Mouse (Mus musculus) CH12.LX (cell line): Measurements from ENCODE around the gene Eogt.

Source experiments
- CHD2 ChIP-seq: IDR thresholded peaks from 2 replicates; pipeline ENCODE4 v1.6.1; 2011; ENCODE audit warnings: low read length, improper control_type of control experiment
- CTCF ChIP-seq, 2 experiments: IDR thresholded peaks in 1 of 2; conservative IDR thresholded peaks in 1 of 2; 2 replicates each; pipeline ENCODE4 v1.5.1; 2011 to 2012; ENCODE audit warnings: low read depth in 2 of 2, low read length in 2 of 2, improper control_type of control experiment in 1 of 2, inconsistent platforms in 1 of 2, mild to moderate bottlenecking in 1 of 2, moderate library complexity in 1 of 2
- E2F4 ChIP-seq: IDR thresholded peaks from 2 replicates; pipeline ENCODE4 v1.6.1; 2011; ENCODE audit warnings: low read depth, low read length, improper control_type of control experiment; ENCODE audit not compliant: insufficient replicate concordance
- ETS1 ChIP-seq: conservative IDR thresholded peaks from 2 replicates; pipeline ENCODE4 v1.6.1; 2012; ENCODE audit warnings: low read depth, mild to moderate bottlenecking, inconsistent platforms, low read length, improper control_type of control experiment, moderate library complexity
- MAX ChIP-seq: IDR thresholded peaks from 2 replicates; pipeline ENCODE4 v1.6.1; 2011; ENCODE audit warnings: low read length, improper control_type of control experiment
- MAZ ChIP-seq: IDR thresholded peaks from 2 replicates; pipeline ENCODE4 v1.6.1; 2012; ENCODE audit warnings: low read depth, mild to moderate bottlenecking, inconsistent platforms, low read length, improper control_type of control experiment, moderate library complexity
- MEF2A ChIP-seq: IDR thresholded peaks from 2 replicates; pipeline ENCODE4 v1.6.1; 2014; ENCODE audit warnings: low read depth, mild to moderate bottlenecking, inconsistent platforms, low read length, improper control_type of control experiment, borderline replicate concordance
- MYC ChIP-seq: IDR thresholded peaks from 2 replicates; pipeline ENCODE4 v1.6.1; 2011; ENCODE audit warnings: low read depth, mild to moderate bottlenecking, improper control_type of control experiment, low read length
- POLR2A ChIP-seq: IDR thresholded peaks from 2 replicates; pipeline ENCODE4 v1.6.1; 2011; ENCODE audit warnings: low read depth, mild to moderate bottlenecking, improper control_type of control experiment, low read length
- POLR2AphosphoS2 ChIP-seq: IDR thresholded peaks from 2 replicates; pipeline ENCODE4 v1.6.1; 2011; ENCODE audit warnings: low read depth, low read length, improper control_type of control experiment
- RCOR1 ChIP-seq: conservative IDR thresholded peaks from 2 replicates; pipeline ENCODE4 v1.6.1; 2012; ENCODE audit warnings: low read depth, mild to moderate bottlenecking, inconsistent platforms, low read length, improper control_type of control experiment
- SIN3A ChIP-seq: IDR thresholded peaks from 2 replicates; pipeline ENCODE4 v1.6.1; 2012; ENCODE audit warnings: low read length, improper control_type of control experiment, inconsistent platforms
- TBP ChIP-seq: conservative IDR thresholded peaks from 2 replicates; pipeline ENCODE4 v1.6.1; 2011; ENCODE audit warnings: low read depth, low read length, improper control_type of control experiment
- TCF12 ChIP-seq: IDR thresholded peaks from 2 replicates; pipeline ENCODE4 v1.6.1; 2014; ENCODE audit warnings: low read depth, mild to moderate bottlenecking, inconsistent platforms, low read length, improper control_type of control experiment

DNA sequence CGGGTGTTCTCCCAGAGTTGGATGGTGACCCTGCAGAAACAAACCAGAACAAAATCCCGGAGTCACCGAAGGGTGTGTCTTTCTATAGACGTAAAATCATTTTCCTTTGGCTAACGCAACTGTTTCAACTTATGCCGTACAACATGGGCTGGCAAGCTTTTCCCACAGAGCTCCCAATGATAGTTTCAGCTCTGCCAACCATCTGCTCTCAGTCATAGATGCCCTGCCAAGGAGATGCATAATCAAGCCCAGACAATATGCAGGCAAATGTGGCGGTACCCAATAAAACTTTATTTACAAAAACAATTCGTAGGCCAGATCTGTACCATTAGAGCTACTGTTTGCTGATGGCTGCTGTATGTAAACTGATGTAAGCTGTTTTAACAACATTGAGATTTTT, 36.8 kb downstream of the Eogt start:
- TF ChIP-seq CTCF (conservative IDR thresholded peaks at IDR 0.05 in 1 of 2, IDR thresholded peaks at IDR 0.05 in 1 of 2; ENCODE audit: low read depth in 2 of 2, low read length in 2 of 2) = no peak
- no peak for TF ChIP-seq TCF12
- TF ChIP-seq POLR2A = no peak
- no peak for TF ChIP-seq MAX
- no peak for TF ChIP-seq RCOR1
- TF ChIP-seq MAZ = no peak
- TF ChIP-seq CHD2 = no peak
- TF ChIP-seq ETS1 = no peak
- TF ChIP-seq MEF2A = no peak
- no peak for TF ChIP-seq SIN3A
- no peak for TF ChIP-seq TBP
- TF ChIP-seq MYC = no peak
- TF ChIP-seq E2F4 = no peak
- TF ChIP-seq POLR2AphosphoS2 = no peak
